Mouse (Mus musculus) lung, postnatal 0 days (tissue): Measurements from ENCODE around the gene C130050O18Rik.

Experiments used
- CTCF ChIP-seq: IDR thresholded peaks from 2 replicates; pipeline ENCODE4 v1.5.1; 2016; ENCODE audit warnings: antibody characterized with exemption, mild to moderate bottlenecking
- EP300 ChIP-seq: IDR thresholded peaks from 2 replicates; pipeline ENCODE4 v1.6.1; 2016; ENCODE audit warnings: antibody characterized with exemption, mild to moderate bottlenecking, control low read depth

DNA sequence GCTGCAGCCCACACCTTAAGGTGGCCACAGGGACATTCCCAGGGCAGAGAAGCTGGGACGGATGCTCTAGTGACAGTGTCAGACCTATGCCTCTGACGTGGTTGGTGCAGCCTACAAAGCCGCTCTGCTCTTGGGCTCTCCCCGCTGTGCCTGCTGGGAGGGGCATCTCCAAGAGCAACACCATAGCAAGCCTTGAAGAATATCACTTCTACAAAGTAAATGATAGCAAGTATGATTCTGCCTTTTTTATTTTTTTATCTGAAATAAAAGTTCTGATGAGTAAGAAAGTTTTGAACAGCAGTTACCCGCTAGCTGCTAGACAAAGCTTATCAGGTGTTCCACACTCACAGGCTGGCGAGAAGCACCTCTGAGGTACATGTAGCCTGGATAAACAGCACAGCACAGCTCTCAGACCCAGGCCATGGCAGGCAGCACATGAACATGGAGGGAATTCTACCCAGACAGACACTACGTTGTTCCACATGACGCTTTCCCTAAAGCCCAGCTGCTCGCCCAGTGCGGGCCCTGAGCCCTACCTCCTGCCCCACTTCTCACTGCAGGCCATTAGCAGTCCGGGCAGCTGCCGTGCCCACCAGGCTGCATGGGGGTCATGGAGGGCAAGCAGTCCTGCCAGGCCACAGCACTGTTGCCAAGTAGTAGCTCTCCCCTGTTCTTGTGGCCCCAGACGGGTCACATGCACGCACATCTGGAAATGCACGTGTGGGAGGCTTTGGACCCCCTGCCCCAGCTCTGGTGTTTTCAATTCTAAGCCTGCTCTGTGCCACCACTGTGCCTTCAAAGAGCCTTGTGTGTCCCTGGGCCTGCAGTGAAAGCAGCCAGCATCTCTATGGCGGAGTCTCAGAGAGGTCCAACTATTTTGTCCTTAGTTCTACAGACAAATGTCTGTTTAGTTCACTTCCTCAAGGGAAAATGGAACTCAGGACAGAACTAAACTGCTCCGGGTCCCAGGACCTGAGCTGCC lies 16.1 kb upstream of the C130050O18Rik start:
- no peak for TF ChIP-seq CTCF
- TF ChIP-seq EP300: no peak
